Mouse (Mus musculus): Measurements from ENCODE around the gene Pdk3.

Pdk3 gene

DNA sequence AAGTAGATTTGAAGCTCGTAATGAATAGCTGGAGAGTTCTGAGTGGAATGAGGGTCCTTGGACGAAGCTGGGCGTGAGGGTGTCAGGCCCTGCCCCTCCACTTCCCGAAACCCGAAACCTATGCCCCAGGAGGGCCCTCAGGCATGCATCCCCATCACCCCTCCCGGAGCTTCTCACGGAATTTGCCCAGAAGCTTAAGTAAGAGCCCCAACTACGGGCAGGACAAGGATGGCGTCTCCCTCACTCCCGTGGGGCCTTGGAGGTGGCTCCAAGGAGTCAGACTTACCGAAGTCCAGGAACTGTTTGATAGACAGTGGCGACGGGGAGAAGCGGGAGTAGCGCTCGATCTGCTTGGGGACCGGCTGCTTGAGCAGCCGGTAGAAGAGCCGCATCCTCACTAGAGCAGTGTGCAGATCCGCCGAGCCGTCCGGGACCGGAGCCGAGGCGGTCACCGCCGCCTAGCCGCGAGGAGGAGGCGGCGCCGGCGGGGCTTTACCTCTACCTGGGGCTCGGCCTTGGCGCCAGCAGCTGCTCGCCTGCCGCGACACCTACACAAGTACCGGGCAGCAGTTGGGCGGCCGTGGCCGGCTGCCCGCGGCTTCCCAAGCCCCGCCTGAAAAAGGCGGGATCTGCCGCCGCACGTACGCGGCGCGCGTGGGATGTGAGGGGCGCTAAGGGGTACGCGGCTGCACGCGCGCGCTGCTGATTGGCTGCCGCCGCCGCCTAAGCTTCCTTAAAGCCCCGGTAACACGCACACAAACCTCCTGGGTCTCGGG is at the start of gene Pdk3:
TSS of gene Pdk3 (minus strand) at position 641 of the 776 bp plus-strand sequence.
- in situ Hi-C loops (cut with MboI, MseI), result loop anchor here in 1 of 2 experiments (25.0 kb wide), 1 partner anchor 1056 kb away; no protein-coding TSS in a partner anchor

DNA sequence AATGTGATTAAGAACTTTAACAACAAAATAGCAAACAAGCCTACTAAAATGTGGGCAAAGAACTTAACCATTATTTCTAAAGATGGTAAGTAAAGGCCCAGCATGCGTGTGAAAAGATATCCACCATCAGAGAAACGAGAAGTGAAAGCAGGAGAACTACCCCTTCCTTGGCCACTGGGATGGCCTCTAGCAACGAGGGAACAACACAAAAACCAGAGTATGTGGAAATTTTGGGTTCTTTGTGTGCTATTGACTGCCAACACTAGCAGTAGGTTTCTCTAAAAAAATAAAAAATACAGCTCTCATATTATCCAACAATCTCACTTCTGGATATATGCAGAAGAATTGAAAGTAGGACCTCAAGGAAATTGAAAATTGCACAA is 45.6 kb upstream of the Pdk3 start:
- in situ Hi-C loops (cut with MboI, MseI), result no loop called here

- in situ Hi-C loops (cut with MboI, MseI), result no loop called here
Observed at GRCm38 (mm10) chrX:93876981-93877633, 45.1 kb upstream of the Pdk3 start.

DNA sequence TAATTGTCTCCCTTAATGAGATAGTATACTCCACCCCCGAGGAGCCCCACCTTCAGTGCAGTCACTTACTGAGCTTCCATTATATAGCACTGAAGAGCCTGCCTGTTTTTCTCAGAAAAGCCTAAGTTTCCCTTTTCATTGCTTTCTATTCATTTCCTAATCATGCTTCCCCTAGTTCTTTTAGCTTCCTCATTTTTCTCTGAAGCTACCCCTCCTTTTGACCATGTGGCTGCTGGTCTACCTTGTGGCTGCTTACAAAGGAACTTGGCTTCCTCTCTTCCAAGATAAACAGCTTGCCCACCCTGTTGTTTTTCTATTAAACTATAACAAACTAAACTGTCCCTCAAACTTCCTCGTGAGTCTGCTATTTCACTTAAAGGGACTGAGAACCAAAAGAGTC is 31.4 kb upstream of the Pdk3 start:
- in situ Hi-C loops (cut with MboI, MseI), result no loop called here

- in situ Hi-C loops (cut with MboI, MseI), result no loop called here
Observed at GRCm38 (mm10) chrX:93862525-93863086, 30.6 kb upstream of the Pdk3 start.

DNA sequence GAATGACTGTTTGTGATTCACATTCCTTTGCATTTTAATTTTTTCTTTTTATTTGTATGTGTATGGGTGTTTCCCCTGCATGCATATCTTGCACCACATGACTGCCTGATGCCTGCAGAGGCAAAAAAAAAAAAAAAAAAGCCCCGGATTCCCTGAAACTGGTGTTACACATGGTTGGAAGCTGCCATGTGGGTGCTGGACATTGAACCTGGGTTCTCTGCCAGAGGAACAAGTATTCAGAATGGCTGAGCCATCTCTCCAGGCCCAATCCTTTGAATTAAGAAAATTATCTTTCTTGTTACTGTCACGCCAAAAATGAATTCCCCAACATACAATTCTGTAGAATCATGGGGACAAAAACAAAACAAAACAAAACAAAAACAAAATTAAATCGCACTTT is 25.8 kb upstream of the Pdk3 start:
- in situ Hi-C loops (cut with MboI, MseI), result no loop called here

- in situ Hi-C loops (cut with MboI, MseI), result loop anchor here in 1 of 2 experiments (25.0 kb wide), 1 partner anchor 1055 kb away; no protein-coding TSS in a partner anchor
Observed at GRCm38 (mm10) chrX:93832337-93832884, 410 bp upstream of the Pdk3 start.

DNA sequence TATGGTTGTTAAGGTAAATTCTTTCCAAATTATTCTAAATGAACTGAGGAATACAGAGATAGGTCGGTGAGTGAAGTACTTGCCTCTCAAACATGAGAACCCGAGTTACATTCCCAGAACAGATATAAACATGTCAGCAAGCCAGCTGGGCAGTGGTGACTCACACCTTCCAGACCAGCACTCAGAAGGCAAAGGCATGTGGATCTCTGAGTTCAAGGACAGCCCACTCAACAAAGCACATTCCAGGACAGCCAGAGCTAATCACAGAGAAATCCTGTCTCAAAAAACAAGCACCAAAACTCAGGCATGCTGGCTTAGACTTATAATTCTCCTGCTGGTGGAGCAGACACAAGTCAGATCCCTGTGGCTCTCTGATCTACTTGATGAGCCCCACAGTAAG is 6.2 kb downstream of the Pdk3 start:
- in situ Hi-C loops (cut with MboI, MseI), result loop anchor here in 1 of 2 experiments (25.0 kb wide), 1 partner anchor 1062 kb away; no protein-coding TSS in a partner anchor

DNA sequence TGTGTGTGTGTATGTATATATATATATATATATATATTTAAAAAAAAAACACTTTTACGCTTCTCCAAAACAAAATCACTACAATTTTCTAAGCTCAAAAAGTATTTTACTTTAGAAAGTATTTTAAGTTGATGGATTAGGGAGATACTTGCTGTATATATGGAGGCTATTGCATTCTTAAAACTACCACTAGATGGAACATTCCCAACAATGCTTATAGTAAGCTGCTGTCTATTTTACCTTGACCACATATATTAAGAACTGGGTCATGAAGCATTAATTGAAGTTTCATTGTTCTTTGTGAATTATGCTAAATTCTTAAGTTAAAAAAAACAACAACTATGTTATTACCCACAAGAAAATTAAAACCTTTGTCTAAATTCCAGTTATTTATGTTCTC is 24.0 kb downstream of the Pdk3 start:
- in situ Hi-C loops (cut with MboI, MseI), result no loop called here

GRCm38 (mm10) chrX:93793168-93793567 is 38.8 kb downstream of the Pdk3 start:
- in situ Hi-C loops (cut with MboI, MseI), result no loop called here

GRCm38 (mm10) chrX:93789562-93789961 is 42.4 kb downstream of the Pdk3 start:
- in situ Hi-C loops (cut with MboI, MseI), result no loop called here

DNA sequence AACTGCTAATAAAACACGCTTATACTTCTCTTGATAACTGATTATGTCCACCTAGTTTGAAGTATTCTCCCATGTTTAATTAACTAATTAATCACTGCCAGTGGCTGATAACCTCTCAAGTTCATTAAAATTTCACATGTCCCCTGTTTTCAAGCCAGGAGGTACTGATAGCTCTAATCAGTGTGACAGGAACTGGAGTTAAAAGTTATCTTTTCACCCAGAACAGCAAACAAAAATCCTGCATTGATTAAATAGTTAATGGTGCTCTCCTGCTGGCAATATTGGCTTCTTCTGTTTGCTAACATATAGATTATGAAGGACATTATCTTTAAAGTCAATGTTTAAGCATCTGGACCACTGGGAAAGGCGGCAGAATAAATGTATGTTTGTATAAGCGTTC is 71.2 kb downstream of the Pdk3 start:
- in situ Hi-C loops (cut with MboI, MseI), result no loop called here

DNA sequence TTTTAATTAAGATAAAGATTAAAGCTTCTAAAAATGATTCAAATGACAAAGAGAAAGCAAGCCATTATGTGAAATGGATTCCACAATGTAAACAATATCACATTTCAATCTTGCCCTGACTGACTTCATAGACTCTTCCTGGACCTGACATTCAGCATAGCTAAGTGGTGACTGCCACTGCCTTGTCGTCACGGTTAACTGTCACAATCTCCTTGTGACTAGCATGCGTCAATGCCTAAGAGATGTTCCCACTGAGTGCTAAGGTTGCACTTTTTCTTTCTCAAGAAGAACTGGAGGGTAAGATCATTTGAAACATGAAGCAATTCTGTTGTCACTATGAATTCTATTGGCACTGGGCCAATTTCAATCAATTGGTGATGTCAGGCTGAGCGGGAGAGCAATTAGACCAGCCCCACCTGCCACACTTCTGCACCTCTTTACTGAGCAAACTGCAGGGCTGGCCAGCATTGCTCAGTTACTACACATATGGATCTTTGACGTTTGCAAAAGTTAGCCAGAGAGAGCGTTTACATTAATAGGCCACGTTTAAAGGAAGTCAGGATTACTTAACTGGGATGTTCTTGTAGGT is 75.0 kb downstream of the Pdk3 start:
- in situ Hi-C loops (cut with MboI, MseI), result loop anchor here in 1 of 2 experiments (5.0 kb wide), 1 partner anchor 60 kb away; no protein-coding TSS in a partner anchor

GRCm38 (mm10) chrX:93755210-93755842 is 76.7 kb downstream of the Pdk3 start:
- in situ Hi-C loops (cut with MboI, MseI), result loop anchor here in 1 of 2 experiments (5.0 kb wide), 1 partner anchor 58 kb away; no protein-coding TSS in a partner anchor

- in situ Hi-C loops (cut with MboI, MseI), result no loop called here
Observed at GRCm38 (mm10) chrX:93750566-93750965, 81.4 kb downstream of the Pdk3 start.

DNA sequence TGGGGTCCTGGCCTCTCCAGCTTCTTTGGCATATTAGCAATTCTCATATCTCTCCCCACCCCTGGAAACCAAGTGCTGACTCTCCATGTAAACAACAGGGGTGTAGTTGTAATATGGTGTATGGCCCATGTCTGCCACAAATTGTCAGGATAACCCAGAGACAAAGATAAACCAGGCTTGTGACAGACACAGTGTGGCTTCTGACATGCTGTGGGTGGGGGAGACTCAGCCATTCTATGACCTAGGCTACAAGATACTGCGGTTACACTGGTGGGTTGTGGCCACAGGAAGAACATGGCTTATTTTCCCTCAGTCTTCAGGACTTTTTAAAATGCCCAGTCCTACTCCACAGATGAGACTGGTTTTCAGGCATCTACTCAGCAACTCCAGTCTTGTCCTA is 82.8 kb downstream of the Pdk3 start:
- in situ Hi-C loops (cut with MboI, MseI), result no loop called here

DNA sequence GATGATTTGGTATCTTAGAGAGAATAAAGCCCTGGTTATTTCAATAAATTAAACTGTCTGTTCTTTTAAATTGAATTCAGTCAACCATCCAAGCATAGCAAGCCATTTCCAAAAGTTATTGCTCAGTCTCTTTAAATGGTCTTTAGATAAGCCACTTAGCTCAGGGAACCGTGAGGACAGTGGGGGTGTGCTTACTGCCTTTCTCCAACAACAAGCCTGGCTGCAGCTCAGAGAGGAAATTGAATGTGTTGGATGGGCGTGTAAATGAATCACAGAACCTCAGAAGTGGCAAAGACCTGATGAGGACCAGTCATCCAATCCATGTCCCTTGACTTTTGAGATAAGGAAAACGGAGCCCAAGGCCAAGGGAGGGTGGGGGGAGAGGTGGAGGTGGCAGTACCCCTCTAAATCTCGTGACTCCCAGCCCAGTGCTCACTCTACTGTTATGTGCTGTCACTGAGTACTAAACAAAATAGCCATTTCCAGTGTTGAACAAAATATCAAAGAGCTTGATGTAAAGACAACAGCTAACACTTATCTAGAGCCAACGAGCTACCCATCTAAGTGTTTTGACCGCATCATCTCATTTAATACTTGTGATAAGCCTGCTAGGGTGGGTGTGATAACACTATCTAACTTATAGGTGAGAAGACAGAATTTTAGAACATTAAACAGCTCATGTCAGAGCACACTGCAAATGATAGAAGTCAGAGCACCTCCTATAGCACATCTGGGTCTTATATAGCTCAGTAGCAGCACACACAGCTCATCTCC is 98.8 kb downstream of the Pdk3 start:
- in situ Hi-C loops (cut with MboI, MseI), result no loop called here

DNA sequence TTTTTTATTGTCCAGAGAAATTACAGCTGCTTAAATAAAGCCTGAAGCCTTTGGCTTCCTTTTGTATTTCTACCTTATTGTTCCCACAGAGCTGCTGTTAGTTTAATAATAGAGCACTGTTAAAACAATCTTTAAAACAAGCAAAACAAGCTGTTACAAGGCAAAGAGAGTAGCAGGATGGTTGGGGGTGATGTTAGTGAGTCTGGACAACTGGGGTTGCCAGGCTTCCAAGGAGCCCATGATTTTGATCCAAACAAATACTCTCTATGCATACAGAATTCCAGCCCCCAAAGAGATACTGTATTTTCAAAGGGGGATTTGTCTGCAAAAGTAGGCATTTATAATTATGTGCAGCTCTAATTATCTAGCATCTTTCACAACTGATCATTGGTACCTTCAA is 99.6 kb downstream of the Pdk3 start:
- in situ Hi-C loops (cut with MboI, MseI), result no loop called here

DNA sequence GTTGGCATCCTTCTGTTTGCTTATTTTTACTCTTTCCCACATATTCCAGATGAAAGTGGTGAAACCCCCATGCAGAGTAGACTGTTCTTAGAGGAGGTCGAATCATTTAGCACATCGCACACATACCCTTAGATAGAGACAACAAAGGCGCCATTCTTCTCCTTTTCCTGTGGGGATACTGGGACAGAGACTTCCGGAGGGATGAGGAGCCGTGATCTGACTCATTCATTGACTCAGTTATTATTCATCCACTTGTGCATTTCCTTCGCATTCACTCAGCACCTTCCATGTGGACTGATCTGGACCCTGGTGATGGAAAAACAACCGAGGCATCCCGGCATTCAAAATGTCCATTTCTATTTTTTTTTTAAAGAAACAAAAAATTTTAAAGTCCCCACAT is 101.1 kb downstream of the Pdk3 start:
- in situ Hi-C loops (cut with MboI, MseI), result no loop called here

GRCm38 (mm10) chrX:93729529-93729928 is 102.5 kb downstream of the Pdk3 start:
- in situ Hi-C loops (cut with MboI, MseI), result no loop called here
